Mouse (Mus musculus) hindbrain, postnatal 0 days (tissue): Measurements from ENCODE around the gene Edem2. TPM values are rescaled to one million over a fixed set of nuclear protein-coding genes. Genes with fewer than 3 reads are reported as not detected.

Source experiments
- ATAC-seq: fragments of 200-750 bp; cut with Nextera tagmentation; 2 replicates; pipeline ENCODE4 v1.8.0; 2017; ENCODE audit warnings: mild to moderate bottlenecking, moderate TSS enrichment, moderate library complexity
- DNase-seq: peaks from one replicate; pipeline ENCODE4 v3.0.0-alpha.2; 2015; ENCODE audit warnings: low spot score
- H3K27ac ChIP-seq: fragments of 300-500 bp; sonication (generic); 2 replicates; pipeline ENCODE4 v1.5.1; 2014; ENCODE audit warnings: mild to moderate bottlenecking
- H3K27me3 ChIP-seq: fragments of 300-500 bp; sonication (generic); 2 replicates; pipeline ENCODE4 v1.6.1; 2014; ENCODE audit warnings: low read length, mixed read lengths; ENCODE audit not compliant: insufficient read depth
- H3K36me3 ChIP-seq: fragments of 300-500 bp; sonication (generic); 2 replicates; pipeline ENCODE4 v1.6.1; 2014; ENCODE audit warnings: low read length, mixed read lengths; ENCODE audit not compliant: insufficient read depth
- H3K4me1 ChIP-seq: fragments of 300-500 bp; sonication (generic); 2 replicates; pipeline ENCODE4 v1.6.1; 2014; ENCODE audit warnings: antibody characterized with exemption, low read length, mixed read lengths; ENCODE audit not compliant: insufficient read depth
- H3K4me2 ChIP-seq: fragments of 300-500 bp; sonication (generic); 2 replicates; pipeline ENCODE4 v1.6.1; 2014; ENCODE audit warnings: low read depth, mild to moderate bottlenecking, low read length, moderate library complexity, mixed read lengths
- H3K4me3 ChIP-seq: fragments of 300-500 bp; sonication (generic); 2 replicates; pipeline ENCODE4 v1.5.1; 2014; ENCODE audit warnings: low read length
- H3K9ac ChIP-seq: fragments of 300-500 bp; sonication (generic); replicated peaks from 2 replicates; pipeline ENCODE4 v1.6.1; 2014; ENCODE audit warnings: mild to moderate bottlenecking, low read length, moderate library complexity, mixed read lengths
- H3K9me3 ChIP-seq: fragments of 300-500 bp; sonication (generic); 2 replicates; pipeline ENCODE4 v1.6.1; 2016; ENCODE audit warnings: low read length, mixed read lengths
- CTCF ChIP-seq: IDR thresholded peaks from 2 replicates; pipeline ENCODE4 v1.5.1; 2016; ENCODE audit warnings: antibody characterized with exemption, control low read depth, low read depth
- WGBS: fragments of 180-500 bp; shearing (Covaris S2); extraction: QIAGEN DNeasy Blood & Tissue Kit; methylation state at CpG from one replicate; pipeline ENCODE4 v1.1.7; 2014; 5-methylcytosine and 5-hydroxymethylcytosine counted together
- polyA plus RNA-seq: library from polyadenylated mRNA; unstranded; fragments of >200 nt; fragmentation: Nextera tagmentation; extraction: Ambion mirVana; gene quantifications from 2 replicates; pipeline ENCODE4 v1.2.1, GENCODE M21; 2015
- total RNA-seq: library from RNA; depleted of rRNA; stranded (reverse); fragments of >200 nt; gene quantifications from 2 replicates; pipeline ENCODE4 v1.2.3, GENCODE M21; 2014; rRNA removed

Gene Edem2
- total RNA-seq (32.0 and 40.7 TPM in 2 replicates), polyA plus RNA-seq (27.9 and 35.2 TPM in 2 replicates)

GRCm38 (mm10) chr2:155729158-155729645 is at the start of gene Edem2:
Gene Edem2, minus strand, starts transcription at chr2:155729475.
- peak; percentile 96 for DNase-seq
- TF ChIP-seq CTCF = no peak
- peak; percentile 95 for ATAC-seq
- Histone ChIP-seq H3K9ac (peak within 1 kb of the TSS; percentile 82), H3K4me1 (no peaks in the 10 kb centered on the region), H3K27ac (peak within 1 kb of the TSS; percentile 48; the same call in 1 of the 2 replicates), H3K4me2 (peak within 1 kb of the TSS; percentile 93), H3K27me3 (no peaks in the 10 kb centered on the region), H3K36me3 (no peaks in the 10 kb centered on the region), H3K4me3 (peak within 1 kb of the TSS; percentile 88), H3K9me3 (no peaks in the 10 kb centered on the region)
- under 1% methylated on average over 32 of the region's 33 CpGs for WGBS

GRCm38 (mm10) chr2:155779066-155779465 is 49.8 kb upstream of the Edem2 start:
- Histone ChIP-seq H3K4me1 (peaks cover 5% of the 10 kb centered on the region; the same call in 1 of the 2 replicates), H3K27ac (no peak overlapping the region), H3K4me2 (no peak overlapping the region), H3K9me3 (no peaks in the 10 kb centered on the region), H3K9ac (no peak overlapping the region), H3K4me3 (no peak overlapping the region), H3K36me3 (no peaks in the 10 kb centered on the region), H3K27me3 (no peaks in the 10 kb centered on the region)
- no peak for TF ChIP-seq CTCF
- DNase-seq = peak; percentile 40
- WGBS = 41% methylated on average over 7 of the region's 7 CpGs
- ATAC-seq = no peak

- Histone ChIP-seq H3K4me1 (peaks cover 5% of the 10 kb centered on the region; the same call in 1 of the 2 replicates), H3K9me3 (no peaks in the 10 kb centered on the region), H3K27ac (no peak overlapping the region), H3K4me3 (no peak overlapping the region), H3K36me3 (no peaks in the 10 kb centered on the region), H3K9ac (no peak overlapping the region), H3K27me3 (no peaks in the 10 kb centered on the region), H3K4me2 (peak overlapping the region; percentile 77)
- 46% methylated on average over 6 of the region's 6 CpGs for WGBS
- no peak for TF ChIP-seq CTCF
- DNase-seq = no peak
- ATAC-seq = no peak
Observed at GRCm38 (mm10) chr2:155778004-155778403, 48.7 kb upstream of the Edem2 start.

- Histone ChIP-seq H3K4me2 (peak overlapping the region; percentile 77), H3K36me3 (no peaks in the 10 kb centered on the region), H3K27ac (no peak overlapping the region), H3K4me1 (peaks cover 5% of the 10 kb centered on the region; the same call in 1 of the 2 replicates), H3K9me3 (no peaks in the 10 kb centered on the region), H3K9ac (no peak overlapping the region), H3K4me3 (peak overlapping the region; percentile 19; the same call in 1 of the 2 replicates), H3K27me3 (no peaks in the 10 kb centered on the region)
- 42% methylated on average over 4 of the region's 4 CpGs for WGBS
- no peak for ATAC-seq
- no peak for TF ChIP-seq CTCF
- no peak for DNase-seq
Observed at GRCm38 (mm10) chr2:155777688-155777985, 48.4 kb upstream of the Edem2 start.

GRCm38 (mm10) chr2:155776824-155777687 is 47.8 kb upstream of the Edem2 start:
- H3K36me3 ChIP-seq = no peaks in the 10 kb centered on the region
- peak overlapping the region; percentile 76 for H3K4me3 ChIP-seq
- no peak for ATAC-seq
- H3K4me2 ChIP-seq = peak overlapping the region; percentile 77
- no peaks in the 10 kb centered on the region for H3K27me3 ChIP-seq
- no peaks in the 10 kb centered on the region for H3K9me3 ChIP-seq
- DNase-seq = no peak
- H3K27ac ChIP-seq = peak overlapping the region; percentile 18; the same call in 1 of the 2 replicates
- WGBS = 65% methylated on average over 10 of the region's 10 CpGs
- TF ChIP-seq CTCF = no peak
- H3K4me1 ChIP-seq = peaks cover 5% of the 10 kb centered on the region; the same call in 1 of the 2 replicates
- H3K9ac ChIP-seq = peak overlapping the region; percentile 96; the same call in 1 of the 2 replicates

GRCm38 (mm10) chr2:155775685-155776263 is 46.5 kb upstream of the Edem2 start:
- DNase-seq = peak; percentile 69
- peaks cover 5% of the 10 kb centered on the region; the same call in 1 of the 2 replicates for H3K4me1 ChIP-seq
- ATAC-seq = peak; percentile 73
- H3K9me3 ChIP-seq = no peaks in the 10 kb centered on the region
- H3K36me3 ChIP-seq = no peaks in the 10 kb centered on the region
- peak overlapping the region; percentile 76 for H3K4me3 ChIP-seq
- TF ChIP-seq CTCF = peak; percentile 23; the same call in 1 of the 2 replicates
- 2% methylated on average over 39 of the region's 44 CpGs for WGBS
- peak overlapping the region; percentile 77 for H3K4me2 ChIP-seq
- H3K27me3 ChIP-seq = no peaks in the 10 kb centered on the region
- peak overlapping the region; percentile 96 for H3K27ac ChIP-seq
- peak overlapping the region; percentile 96 for H3K9ac ChIP-seq
